Mouse (Mus musculus) layer of hippocampus, postnatal 25 days (tissue): ENCODE results near the gene Flvcr1. TPM values are rescaled to one million over a fixed set of nuclear protein-coding genes. Genes with fewer than 3 reads are reported as not detected.

Source experiments
- DNase-seq, 2 experiments: peaks; one replicate each; pipeline ENCODE4 v3.0.0; 2022; ENCODE audit warnings: mixed read lengths in 2 of 2, low spot score in 1 of 2; ENCODE audit errors: extremely low spot score in 1 of 2
- total RNA-seq, 2 experiments: library from RNA; stranded (reverse); gene quantifications; 2 replicates each; pipeline ENCODE4 v1.2.3; 2021

The Flvcr1 gene
- 10 to 100 TPM; 11.8 to 18.3 TPM for total RNA-seq

GRCm38 (mm10) chr1:191026021-191026713 is at the start of gene Flvcr1:
Gene Flvcr1, minus strand, starts transcription at chr1:191026158.
- peak; percentile 94 to 97 for DNase-seq

GRCm38 (mm10) chr1:191075199-191075883 is 49.4 kb upstream of the Flvcr1 start:
- peak; percentile 14 to 60 for DNase-seq

- DNase-seq = no peak
Measured at GRCm38 (mm10) chr1:191073486-191073885, 47.5 kb upstream of the Flvcr1 start.

- DNase-seq = no peak
Measured at GRCm38 (mm10) chr1:191073001-191073400, 47.0 kb upstream of the Flvcr1 start.

- DNase-seq = no peak
Measured at GRCm38 (mm10) chr1:191072329-191072913, 46.5 kb upstream of the Flvcr1 start.

- DNase-seq = no peak
Measured at GRCm38 (mm10) chr1:191071613-191072012, 45.7 kb upstream of the Flvcr1 start.

GRCm38 (mm10) chr1:191070259-191070658 is 44.3 kb upstream of the Flvcr1 start:
- no peak for DNase-seq

GRCm38 (mm10) chr1:191068377-191068776 is 42.4 kb upstream of the Flvcr1 start:
- no peak for DNase-seq

- DNase-seq = no peak
Measured at GRCm38 (mm10) chr1:191065188-191065587, 39.2 kb upstream of the Flvcr1 start.

- DNase-seq = no peak
Measured at GRCm38 (mm10) chr1:191064535-191064934, 38.6 kb upstream of the Flvcr1 start.

- no peak for DNase-seq
Measured at GRCm38 (mm10) chr1:191063700-191064099, 37.7 kb upstream of the Flvcr1 start.

- peak; percentile 98 for DNase-seq
Measured at GRCm38 (mm10) chr1:191062781-191063485, 37.0 kb upstream of the Flvcr1 start, which contains the start of the genes Tatdn3 and Nsl1. Gene Tatdn3, minus strand, starts transcription at chr1:191062932. Gene Nsl1, plus strand, starts transcription at chr1:191063012.

GRCm38 (mm10) chr1:191062241-191062780 is 36.4 kb upstream of the Flvcr1 start:
- no peak for DNase-seq

- no peak for DNase-seq
Measured at GRCm38 (mm10) chr1:191057461-191057860, 31.5 kb upstream of the Flvcr1 start.

- no peak for DNase-seq
Measured at GRCm38 (mm10) chr1:191055533-191055873, 29.5 kb upstream of the Flvcr1 start.

- no peak for DNase-seq
Measured at GRCm38 (mm10) chr1:191054870-191055532, 29.0 kb upstream of the Flvcr1 start.

- DNase-seq = no peak
Measured at GRCm38 (mm10) chr1:191053555-191053954, 27.6 kb upstream of the Flvcr1 start.

- DNase-seq = no peak
Measured at GRCm38 (mm10) chr1:191046231-191046824, 20.4 kb upstream of the Flvcr1 start.

GRCm38 (mm10) chr1:191045264-191045663 is 19.3 kb upstream of the Flvcr1 start:
- no peak for DNase-seq

GRCm38 (mm10) chr1:191042688-191043087 is 16.7 kb upstream of the Flvcr1 start:
- DNase-seq = no peak
